Mouse (Mus musculus) liver, postnatal 0 days (tissue): ENCODE data around the gene Add3.

Experiments
- CTCF ChIP-seq: sonication (generic); IDR thresholded peaks from 2 replicates; pipeline ENCODE4 v1.5.1; 2016; ENCODE audit warnings: antibody characterized with exemption, low read depth
- EP300 ChIP-seq: IDR thresholded peaks from 2 replicates; pipeline ENCODE4 v1.6.1; 2016; ENCODE audit warnings: antibody characterized with exemption, low read depth, mild to moderate bottlenecking

GRCm38 (mm10) chr19:53145075-53145474, 4.8 kb downstream of the Add3 start:
- TF ChIP-seq CTCF (no peak), EP300 (no peak)
